Mouse (Mus musculus) spleen, postnatal 4 days (tissue): ENCODE results near the gene Fam117a.
A peak's percentile ranks its signal among the peaks of the same experiment; 100 is the strongest.

Source experiments
- DNase-seq, 2 experiments: peaks; one replicate each; pipeline ENCODE4 v3.0.0; 2022; ENCODE audit warnings: low spot score in 2 of 2

Fam117a gene

GRCm38 (mm10) chr11:95333209-95333608, 3.6 kb upstream of the Fam117a start:
- no peak for DNase-seq

- DNase-seq = peak in 1 of 2 experiments; percentile 68
These were observed 3.0 kb upstream of the Fam117a start for GRCm38 (mm10) chr11:95333805-95334204.

GRCm38 (mm10) chr11:95334448-95335060, 2.3 kb upstream of the Fam117a start:
- DNase-seq = no peak

- peak; percentile 66 to 87 for DNase-seq
These were observed 453 bp downstream of the Fam117a start for GRCm38 (mm10) chr11:95337129-95337813.

GRCm38 (mm10) chr11:95337846-95338342, 1.1 kb downstream of the Fam117a start:
- DNase-seq = no peak

GRCm38 (mm10) chr11:95339471-95340021, 2.7 kb downstream of the Fam117a start:
- peak; percentile 75 to 80 for DNase-seq

- no peak for DNase-seq
These were observed 3.4 kb downstream of the Fam117a start for GRCm38 (mm10) chr11:95340259-95340658.

GRCm38 (mm10) chr11:95340664-95341063, 3.8 kb downstream of the Fam117a start:
- no peak for DNase-seq

- no peak for DNase-seq
These were observed 6.4 kb downstream of the Fam117a start for GRCm38 (mm10) chr11:95343180-95343579.

- DNase-seq = no peak
These were observed 7.4 kb downstream of the Fam117a start for GRCm38 (mm10) chr11:95344181-95344580.

- DNase-seq = no peak
These were observed 13.5 kb downstream of the Fam117a start for GRCm38 (mm10) chr11:95350289-95350688.

- DNase-seq = no peak
These were observed 14.1 kb downstream of the Fam117a start for GRCm38 (mm10) chr11:95350960-95351359.

GRCm38 (mm10) chr11:95352686-95353085, 15.9 kb downstream of the Fam117a start:
- no peak for DNase-seq

GRCm38 (mm10) chr11:95353226-95353625, 16.4 kb downstream of the Fam117a start:
- DNase-seq = no peak

GRCm38 (mm10) chr11:95354228-95354944, 17.6 kb downstream of the Fam117a start:
- no peak for DNase-seq

GRCm38 (mm10) chr11:95354945-95355660, 18.3 kb downstream of the Fam117a start:
- no peak for DNase-seq

GRCm38 (mm10) chr11:95355661-95356011, 18.8 kb downstream of the Fam117a start:
- no peak for DNase-seq

- no peak for DNase-seq
These were observed 19.2 kb downstream of the Fam117a start for GRCm38 (mm10) chr11:95356039-95356438.

GRCm38 (mm10) chr11:95356469-95357273, 19.9 kb downstream of the Fam117a start:
- peak; percentile 97 to 99 for DNase-seq

GRCm38 (mm10) chr11:95358263-95358662, 21.4 kb downstream of the Fam117a start:
- DNase-seq = no peak

GRCm38 (mm10) chr11:95364388-95364787, 27.6 kb downstream of the Fam117a start:
- no peak for DNase-seq
